Mouse (Mus musculus) hindbrain, embryonic 16.5 days (tissue): Measurements from ENCODE around the gene Kdsr. TPM values are rescaled to one million over a fixed set of nuclear protein-coding genes. Genes with fewer than 3 reads are reported as not detected.
"Not testable (repeated sequence)": the region's sequence is repeated elsewhere in the genome, so short reads cannot be mapped to it uniquely, and the experiment has no call there.

ENCODE experiments used
- ATAC-seq: fragments of 200-750 bp; cut with Nextera tagmentation; 2 replicates; pipeline ENCODE4 v1.8.0; 2017; ENCODE audit warnings: moderate TSS enrichment, moderate library complexity
- H3K27ac ChIP-seq: fragments of 300-500 bp; sonication (generic); 2 replicates; pipeline ENCODE4 v1.5.1; 2014; ENCODE audit warnings: low read depth, mild to moderate bottlenecking, control low read depth, low read length, moderate library complexity
- H3K27me3 ChIP-seq: fragments of 300-500 bp; sonication (generic); replicated peaks from 2 replicates; pipeline ENCODE4 v1.6.1; 2014; ENCODE audit warnings: low read length; ENCODE audit not compliant: control insufficient read depth, insufficient read depth
- H3K36me3 ChIP-seq: fragments of 300-500 bp; sonication (generic); 2 replicates; pipeline ENCODE4 v1.6.1; 2014; ENCODE audit warnings: mild to moderate bottlenecking, low read length, moderate library complexity, mixed read lengths; ENCODE audit not compliant: control insufficient read depth, insufficient read depth
- H3K4me1 ChIP-seq: fragments of 300-500 bp; sonication (generic); 2 replicates; pipeline ENCODE4 v1.6.1; 2014; ENCODE audit warnings: low read depth, low read length; ENCODE audit not compliant: control insufficient read depth, insufficient read depth
- H3K4me2 ChIP-seq: fragments of 300-500 bp; sonication (generic); 2 replicates; pipeline ENCODE4 v1.6.1; 2014; ENCODE audit warnings: mild to moderate bottlenecking, low read length, control low read depth, moderate library complexity
- H3K4me3 ChIP-seq: fragments of 300-500 bp; sonication (generic); 2 replicates; pipeline ENCODE4 v1.5.1; 2014; ENCODE audit warnings: mild to moderate bottlenecking, low read length, control low read depth, moderate library complexity
- H3K9ac ChIP-seq: fragments of 300-500 bp; sonication (generic); 2 replicates; pipeline ENCODE4 v1.6.1; 2014; ENCODE audit warnings: low read depth, mild to moderate bottlenecking, control low read depth, low read length, moderate library complexity
- H3K9me3 ChIP-seq: fragments of 300-500 bp; sonication (generic); 2 replicates; pipeline ENCODE4 v1.6.1; 2014; ENCODE audit warnings: mild to moderate bottlenecking, low read length, moderate library complexity; ENCODE audit not compliant: control insufficient read depth
- WGBS: fragments of 180-500 bp; shearing (Covaris S2); extraction: QIAGEN DNeasy Blood & Tissue Kit; methylation state at CpG from one replicate; pipeline ENCODE4 v1.1.7; 2014; 5-methylcytosine and 5-hydroxymethylcytosine counted together
- polyA plus RNA-seq: library from polyadenylated mRNA; unstranded; fragments of >200 nt; fragmentation: Nextera tagmentation; extraction: Ambion mirVana; gene quantifications from 2 replicates; pipeline ENCODE4 v1.2.1, GENCODE M21; 2015

Gene Kdsr
- polyA plus RNA-seq, 1 experiment from 2014 or later, result 16.3 TPM

DNA sequence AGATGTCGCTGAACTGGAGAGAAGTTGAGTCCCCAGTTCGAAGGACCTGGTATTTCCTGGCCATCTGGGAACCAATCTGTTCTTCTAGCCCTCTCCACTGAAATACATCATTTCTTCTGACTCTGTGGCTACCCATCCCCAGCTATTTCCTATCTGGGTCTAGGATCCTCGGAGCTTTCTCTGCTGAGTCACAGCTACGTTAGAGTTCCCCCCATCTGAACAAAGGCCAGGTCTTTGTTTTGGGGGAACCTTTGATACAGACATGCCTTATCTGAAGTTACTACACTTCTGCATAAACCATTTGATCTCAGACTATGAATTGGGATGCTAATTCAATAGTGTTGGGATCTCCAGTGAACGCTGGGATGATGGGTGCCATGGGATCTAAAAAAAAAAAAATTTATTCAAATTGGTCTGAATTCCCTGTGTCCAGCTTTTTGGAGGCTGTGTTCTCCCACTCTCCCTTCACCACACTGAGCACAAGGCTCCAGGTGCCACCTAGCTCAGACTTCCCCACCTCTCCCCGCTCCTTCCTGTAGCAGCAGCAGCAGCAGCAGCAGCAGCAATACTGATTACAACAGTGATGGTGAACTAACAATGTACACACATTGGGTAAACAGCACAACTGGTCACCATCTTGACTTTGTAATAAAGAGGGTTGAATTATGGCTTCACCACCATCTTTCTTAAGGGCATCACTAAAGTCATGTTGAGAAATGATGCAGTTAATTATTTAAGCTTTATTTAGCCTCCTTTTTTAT, 10.8 kb downstream of the Kdsr start:
- Histone ChIP-seq H3K4me2 (no peak overlapping the region), H3K9me3 (no peaks in the 10 kb centered on the region), H3K4me1 (no peaks in the 10 kb centered on the region), H3K36me3 (peaks cover 13% of the 10 kb centered on the region), H3K9ac (no peak overlapping the region), H3K27ac (no peak overlapping the region), H3K27me3 (no peaks in the 10 kb centered on the region), H3K4me3 (no peak overlapping the region)
- 93% methylated on average over 6 of the region's 6 CpGs for WGBS
- ATAC-seq, result no peak

DNA sequence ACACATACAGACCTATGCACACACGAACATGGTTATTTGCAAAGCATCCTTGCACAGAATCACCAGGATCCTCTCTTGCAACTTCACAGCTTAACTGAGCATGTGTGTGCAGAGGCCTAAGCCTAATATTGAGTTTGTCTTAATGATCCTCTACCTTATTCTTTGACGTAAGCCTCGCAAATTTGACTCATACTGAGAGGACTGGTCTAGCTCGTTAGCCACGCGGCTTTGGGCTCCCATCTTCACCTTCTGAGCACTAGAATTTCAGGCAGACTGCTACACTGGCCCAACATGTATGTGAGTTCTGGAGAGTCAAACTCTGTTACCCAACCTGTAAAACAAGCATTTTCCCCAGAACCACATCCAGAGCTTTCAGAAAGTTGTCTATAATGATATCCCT, 16.5 kb downstream of the Kdsr start:
- Histone ChIP-seq H3K27me3 (no peaks in the 10 kb centered on the region), H3K27ac (no peak overlapping the region), H3K36me3 (peaks cover 13% of the 10 kb centered on the region), H3K9ac (no peak overlapping the region), H3K4me3 (no peak overlapping the region), H3K9me3 (no peaks in the 10 kb centered on the region), H3K4me1 (no peaks in the 10 kb centered on the region), H3K4me2 (no peak overlapping the region)
- ATAC-seq, result no peak
- WGBS, result 88% methylated on average over 6 of the region's 6 CpGs

- no peak overlapping the region for H3K4me2 ChIP-seq
- no peaks in the 10 kb centered on the region for H3K9me3 ChIP-seq
- peaks cover 6% of the 10 kb centered on the region for H3K36me3 ChIP-seq
- 96% methylated on average over 4 of the region's 4 CpGs for WGBS
- H3K4me1 ChIP-seq, result no peaks in the 10 kb centered on the region
- no peak overlapping the region for H3K4me3 ChIP-seq
- H3K27ac ChIP-seq, result no peak overlapping the region
- H3K27me3 ChIP-seq, result no peaks in the 10 kb centered on the region
- H3K9ac ChIP-seq, result no peak overlapping the region
- ATAC-seq, result no peak
Measured at GRCm38 (mm10) chr1:106740735-106741134, 18.8 kb downstream of the Kdsr start.

DNA sequence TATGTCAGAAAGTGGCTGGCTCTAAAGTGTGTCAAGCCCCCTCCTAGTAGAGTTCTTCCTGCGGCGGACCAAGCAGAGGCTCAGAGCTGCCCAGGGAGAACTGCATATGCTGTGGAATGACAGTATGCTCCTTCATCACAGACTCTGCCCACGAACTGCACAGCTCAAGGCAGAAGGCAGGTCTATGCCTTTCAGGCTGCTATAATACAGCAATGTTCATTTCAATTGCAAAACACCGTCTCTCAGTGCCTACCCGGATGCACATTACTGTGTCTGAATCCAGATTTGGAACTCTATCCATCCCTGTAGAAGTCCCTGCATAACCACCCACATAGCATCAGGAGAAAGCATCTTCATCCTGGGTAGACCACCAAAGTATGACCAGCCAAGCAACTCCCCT, 19.7 kb downstream of the Kdsr start:
- Histone ChIP-seq H3K9ac (no peak overlapping the region), H3K27me3 (no peaks in the 10 kb centered on the region), H3K9me3 (no peaks in the 10 kb centered on the region), H3K36me3 (peaks cover 6% of the 10 kb centered on the region; the same call in 1 of the 2 replicates), H3K27ac (no peak overlapping the region), H3K4me1 (no peaks in the 10 kb centered on the region), H3K4me2 (no peak overlapping the region), H3K4me3 (no peak overlapping the region)
- ATAC-seq, result no peak
- 96% methylated on average over 5 of the region's 5 CpGs for WGBS

DNA sequence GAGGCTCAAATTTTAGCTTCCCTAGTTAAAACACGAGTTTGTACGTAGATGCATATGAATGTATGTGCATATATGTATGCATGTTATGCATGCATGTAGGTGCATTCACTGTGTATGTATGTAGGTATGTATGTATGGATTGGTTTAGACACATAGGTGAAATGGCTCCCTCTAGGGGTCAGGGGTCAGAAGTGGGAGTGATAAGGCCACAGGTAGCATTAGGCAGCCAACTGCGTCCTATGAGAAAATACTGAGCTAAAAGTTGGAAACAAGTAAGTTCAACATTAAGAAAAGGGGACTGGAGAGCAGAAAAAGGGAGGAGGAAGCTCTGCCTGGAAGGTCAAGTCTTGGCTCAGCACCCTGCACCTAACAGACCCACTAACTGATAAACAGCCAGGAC, 21.4 kb downstream of the Kdsr start:
- no peaks in the 10 kb centered on the region for H3K27me3 ChIP-seq
- no peak overlapping the region for H3K9ac ChIP-seq
- WGBS, result 89% methylated on average over 3 of the region's 3 CpGs
- no peaks in the 10 kb centered on the region for H3K9me3 ChIP-seq
- no peak for ATAC-seq
- H3K36me3 ChIP-seq, result peaks cover 12% of the 10 kb centered on the region
- H3K4me1 ChIP-seq, result no peaks in the 10 kb centered on the region
- H3K4me3 ChIP-seq, result no peak overlapping the region
- H3K27ac ChIP-seq, result no peak overlapping the region
- no peak overlapping the region for H3K4me2 ChIP-seq

- no peak overlapping the region for H3K4me2 ChIP-seq
- no peak overlapping the region for H3K27ac ChIP-seq
- H3K4me1 ChIP-seq, result no peaks in the 10 kb centered on the region
- no peaks in the 10 kb centered on the region for H3K27me3 ChIP-seq
- no peak overlapping the region for H3K4me3 ChIP-seq
- peaks cover 12% of the 10 kb centered on the region for H3K36me3 ChIP-seq
- 84% methylated on average over 8 of the region's 8 CpGs for WGBS
- no peak overlapping the region for H3K9ac ChIP-seq
- no peak for ATAC-seq
- no peaks in the 10 kb centered on the region for H3K9me3 ChIP-seq
Measured at GRCm38 (mm10) chr1:106736211-106736610, 23.3 kb downstream of the Kdsr start.

- peaks cover 12% of the 10 kb centered on the region for H3K36me3 ChIP-seq
- 56% methylated on average over 2 of the region's 2 CpGs for WGBS
Measured at GRCm38 (mm10) chr1:106735586-106735985, 23.9 kb downstream of the Kdsr start.

DNA sequence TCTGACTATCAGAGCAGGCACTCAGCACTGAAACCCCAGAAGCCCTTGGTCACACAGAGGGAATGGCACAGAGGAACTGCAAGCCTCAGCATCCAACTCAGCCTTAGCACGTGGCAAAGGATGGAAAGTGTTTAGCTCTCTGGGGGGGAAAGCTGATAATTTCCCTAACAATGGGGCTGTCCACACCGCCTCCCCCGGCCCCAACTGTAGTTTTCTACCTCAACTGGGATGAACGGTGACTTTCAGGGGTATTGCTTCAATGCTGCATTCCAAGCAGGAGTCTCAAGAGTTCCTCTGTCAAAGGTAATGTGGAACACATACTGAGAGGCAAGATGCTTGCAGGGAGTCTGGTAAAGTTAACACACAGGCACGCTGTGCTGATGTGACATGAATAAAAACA, 37.5 kb downstream of the Kdsr start:
- no peak overlapping the region for H3K4me2 ChIP-seq
- H3K4me1 ChIP-seq, result no peaks in the 10 kb centered on the region
- no peak overlapping the region for H3K4me3 ChIP-seq
- no peak overlapping the region for H3K9ac ChIP-seq
- H3K36me3 ChIP-seq, result no peaks in the 10 kb centered on the region
- no peaks in the 10 kb centered on the region for H3K27me3 ChIP-seq
- H3K27ac ChIP-seq, result no peak overlapping the region
- WGBS, result 16% methylated on average over 5 of the region's 5 CpGs
- ATAC-seq, result no peak
- no peaks in the 10 kb centered on the region for H3K9me3 ChIP-seq

More at GRCm38 (mm10) chr1:106735586-106735985, 23.9 kb downstream of the Kdsr start:
- Histone ChIP-seq H3K9me3 (no peaks in the 10 kb centered on the region), H3K27me3 (no peaks in the 10 kb centered on the region), H3K4me3 (no peak overlapping the region), H3K27ac (no peak overlapping the region), H3K9ac (no peak overlapping the region), H3K4me1 (no peaks in the 10 kb centered on the region), H3K4me2 (no peak overlapping the region)
- ATAC-seq, result no peak

- H3K9ac ChIP-seq, H3K36me3 ChIP-seq, H3K27me3 ChIP-seq, H3K4me3 ChIP-seq, ATAC-seq, H3K4me1 ChIP-seq, H3K4me2 ChIP-seq, H3K9me3 ChIP-seq, H3K27ac ChIP-seq: not testable (repeated sequence)
- WGBS, result 76% methylated on average over 7 of the region's 7 CpGs
Measured at GRCm38 (mm10) chr1:106717736-106718135, 41.8 kb downstream of the Kdsr start.
